Mouse (Mus musculus) hindbrain, embryonic 15.5 days (tissue): ENCODE results near the gene M6pr. TPM values are rescaled to one million over a fixed set of nuclear protein-coding genes. Genes with fewer than 3 reads are reported as not detected.

Source experiments
- ATAC-seq: fragments of 200-750 bp; cut with Nextera tagmentation; 2 replicates; pipeline ENCODE4 v1.8.0; 2017; ENCODE audit warnings: low read depth, moderate number of reproducible peaks, moderate TSS enrichment; ENCODE audit not compliant: low FRiP score
- H3K27ac ChIP-seq: fragments of 300-500 bp; sonication (generic); replicated peaks from 2 replicates; pipeline ENCODE4 v1.5.1; 2015; ENCODE audit warnings: mild to moderate bottlenecking, inconsistent platforms
- H3K27me3 ChIP-seq: fragments of 300-500 bp; sonication (generic); 2 replicates; pipeline ENCODE4 v1.6.1; 2015; ENCODE audit warnings: control low read depth, inconsistent platforms
- H3K36me3 ChIP-seq: fragments of 300-500 bp; sonication (generic); 2 replicates; pipeline ENCODE4 v1.6.1; 2015; ENCODE audit warnings: control low read depth, inconsistent platforms
- H3K4me1 ChIP-seq: fragments of 300-500 bp; sonication (generic); replicated peaks from 2 replicates; pipeline ENCODE4 v1.6.1; 2015; ENCODE audit warnings: control low read depth, inconsistent platforms
- H3K4me2 ChIP-seq: fragments of 300-500 bp; sonication (generic); 2 replicates; pipeline ENCODE4 v1.6.1; 2015; ENCODE audit warnings: moderate library complexity, mild to moderate bottlenecking, inconsistent platforms
- H3K4me3 ChIP-seq: fragments of 300-500 bp; sonication (generic); 2 replicates; pipeline ENCODE4 v1.5.1; 2015; ENCODE audit warnings: mild to moderate bottlenecking, inconsistent platforms
- H3K9ac ChIP-seq: fragments of 300-500 bp; sonication (generic); 2 replicates; pipeline ENCODE4 v1.6.1; 2015; ENCODE audit warnings: inconsistent platforms
- H3K9me3 ChIP-seq: fragments of 300-500 bp; sonication (generic); 2 replicates; pipeline ENCODE4 v1.6.1; 2016; ENCODE audit warnings: control low read depth, inconsistent platforms
- WGBS: fragments of 180-500 bp; shearing (Covaris S2); methylation state at CpG from one replicate; pipeline ENCODE4 v1.1.7; 2015; 5-methylcytosine and 5-hydroxymethylcytosine counted together
- polyA plus RNA-seq: library from polyadenylated mRNA; unstranded; fragments of >200 nt; fragmentation: Nextera tagmentation; extraction: Ambion mirVana; gene quantifications from 2 replicates; pipeline ENCODE4 v1.2.1, GENCODE M21; 2015

Gene M6pr
- polyA plus RNA-seq, 1 experiment from 2014 or later = 46.7 TPM

DNA sequence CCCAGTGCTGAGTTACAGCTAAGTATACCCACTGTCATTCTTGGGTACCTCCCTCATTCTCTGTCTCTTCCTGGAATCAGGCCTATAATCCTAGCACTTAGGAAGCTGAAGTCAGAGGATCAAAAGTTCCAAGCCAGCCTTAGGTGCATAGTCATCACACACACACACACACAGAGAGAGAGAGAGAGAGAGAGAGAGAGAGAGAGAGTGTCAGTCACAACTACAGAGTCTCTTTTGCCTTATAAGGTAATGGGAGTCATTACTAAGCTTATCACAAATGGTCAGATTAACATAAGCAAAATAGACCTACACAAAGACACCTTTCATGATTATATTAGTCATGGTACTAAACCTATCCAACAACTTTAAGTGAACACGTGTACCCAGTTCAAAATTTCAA lies 19.2 kb upstream of the M6pr start:
- no peak for ATAC-seq
- Histone ChIP-seq H3K4me2 (no peak overlapping the region), H3K4me3 (no peak overlapping the region), H3K36me3 (no peaks in the 10 kb centered on the region), H3K9ac (no peak overlapping the region), H3K27me3 (no peaks in the 10 kb centered on the region), H3K27ac (no peak overlapping the region), H3K4me1 (no peaks in the 10 kb centered on the region), H3K9me3 (no peaks in the 10 kb centered on the region)
- WGBS = 68% methylated on average over 1 of the region's 1 CpGs

DNA sequence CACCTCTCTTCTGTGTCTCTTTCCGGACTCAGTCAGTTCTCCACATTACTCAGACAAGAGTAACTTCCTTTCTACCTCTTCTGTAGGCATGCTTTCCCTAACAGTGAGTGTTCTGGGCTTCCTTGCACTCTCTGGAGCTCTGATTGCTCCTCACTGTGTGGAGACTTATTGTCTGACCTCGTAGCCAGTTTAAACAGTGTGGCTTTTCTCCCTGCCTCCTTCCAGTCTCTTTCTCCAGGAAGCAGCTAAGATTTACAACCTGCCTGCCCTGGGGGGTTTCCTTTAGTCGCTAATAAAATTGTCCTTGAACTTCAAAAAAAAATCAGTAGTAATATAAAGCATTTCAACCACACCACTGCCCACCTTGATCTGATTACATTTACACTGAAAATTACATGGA lies 18.3 kb upstream of the M6pr start:
- H3K9ac ChIP-seq = no peak overlapping the region
- H3K4me1 ChIP-seq = no peaks in the 10 kb centered on the region
- no peak overlapping the region for H3K4me3 ChIP-seq
- no peaks in the 10 kb centered on the region for H3K36me3 ChIP-seq
- no peak overlapping the region for H3K27ac ChIP-seq
- ATAC-seq = no peak
- H3K9me3 ChIP-seq = no peaks in the 10 kb centered on the region
- H3K4me2 ChIP-seq = no peak overlapping the region
- WGBS = 65% methylated on average over 3 of the region's 3 CpGs
- no peaks in the 10 kb centered on the region for H3K27me3 ChIP-seq

DNA sequence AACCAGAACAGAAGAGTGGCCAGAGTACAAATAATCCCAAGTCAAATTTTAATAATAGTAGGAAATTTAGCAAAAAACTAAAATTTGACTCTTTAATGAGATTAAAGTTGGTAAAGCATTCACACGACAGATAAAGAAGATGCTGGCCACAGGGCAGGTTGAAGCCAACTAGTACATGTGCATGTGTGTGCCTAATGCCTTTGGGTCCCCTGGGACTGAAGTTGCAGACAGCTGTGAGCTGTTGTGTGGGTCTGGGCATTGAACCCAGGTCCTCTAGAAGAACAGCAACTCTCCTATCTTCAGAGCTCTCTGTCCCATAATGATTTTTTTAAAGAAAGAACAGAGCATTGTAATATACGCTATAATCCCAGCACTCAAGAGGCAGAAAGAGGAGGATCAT lies 17.3 kb upstream of the M6pr start:
- H3K4me2 ChIP-seq = no peak overlapping the region

DNA sequence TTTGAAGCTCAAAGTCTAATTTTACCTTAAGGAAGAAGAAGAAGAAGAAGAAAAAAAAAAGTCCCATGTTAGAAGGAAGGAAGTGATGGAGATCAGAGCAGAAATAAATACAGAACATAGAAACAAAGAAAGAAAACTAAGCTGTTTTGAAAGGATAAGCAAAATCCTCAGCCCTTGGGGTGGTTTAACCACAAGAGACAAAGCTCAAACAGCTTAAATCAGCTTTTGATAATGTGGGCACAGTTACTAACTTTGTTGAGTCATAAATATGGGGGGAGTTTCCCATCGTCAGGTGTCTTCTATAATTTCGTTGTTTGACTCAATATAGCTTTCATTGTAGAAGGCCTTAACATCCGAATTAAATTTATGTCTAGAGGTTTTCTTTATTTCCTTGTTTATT lies 16.8 kb upstream of the M6pr start:
- Histone ChIP-seq H3K9ac (no peak overlapping the region), H3K4me2 (no peak overlapping the region), H3K27me3 (no peaks in the 10 kb centered on the region), H3K4me3 (no peak overlapping the region), H3K27ac (no peak overlapping the region), H3K9me3 (no peaks in the 10 kb centered on the region), H3K36me3 (no peaks in the 10 kb centered on the region), H3K4me1 (peaks cover 13% of the 10 kb centered on the region)
- WGBS = 87% methylated on average over 3 of the region's 3 CpGs
- ATAC-seq = no peak

More for the DNA sequence above, 17.3 kb upstream of the M6pr start:
- H3K4me3 ChIP-seq = no peak overlapping the region
- peaks cover 9% of the 10 kb centered on the region for H3K4me1 ChIP-seq
- H3K27me3 ChIP-seq = no peaks in the 10 kb centered on the region
- no peak overlapping the region for H3K27ac ChIP-seq
- H3K9me3 ChIP-seq = no peaks in the 10 kb centered on the region
- no peak for ATAC-seq
- H3K9ac ChIP-seq = no peak overlapping the region
- H3K36me3 ChIP-seq = no peaks in the 10 kb centered on the region
- 82% methylated on average over 2 of the region's 2 CpGs for WGBS

DNA sequence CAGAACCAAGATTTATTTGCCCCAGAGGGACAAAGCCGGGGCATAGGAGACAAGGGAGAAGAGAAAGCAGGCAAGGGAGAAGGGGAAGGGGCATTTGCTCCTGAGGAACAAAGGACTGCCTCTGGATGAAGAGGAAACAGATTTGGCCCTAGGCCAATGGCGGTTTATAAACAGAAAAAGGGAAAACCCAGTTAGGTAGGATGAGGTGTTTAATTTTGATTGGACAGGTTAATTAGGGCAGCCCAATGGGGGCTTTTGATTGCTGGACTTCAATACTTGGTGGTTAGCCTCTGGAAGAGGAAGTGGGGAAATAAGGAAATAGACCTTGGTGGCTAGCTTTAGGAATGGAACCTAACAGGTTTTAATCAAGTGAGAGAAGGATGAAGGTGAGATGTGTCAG lies 16.3 kb upstream of the M6pr start:
- Histone ChIP-seq H3K9ac (no peak overlapping the region), H3K9me3 (no peaks in the 10 kb centered on the region), H3K4me1 (peaks cover 17% of the 10 kb centered on the region), H3K27ac (no peak overlapping the region), H3K4me3 (no peak overlapping the region), H3K4me2 (no peak overlapping the region), H3K27me3 (no peaks in the 10 kb centered on the region), H3K36me3 (no peaks in the 10 kb centered on the region)
- WGBS = 61% methylated on average over 2 of the region's 2 CpGs
- ATAC-seq = no peak

DNA sequence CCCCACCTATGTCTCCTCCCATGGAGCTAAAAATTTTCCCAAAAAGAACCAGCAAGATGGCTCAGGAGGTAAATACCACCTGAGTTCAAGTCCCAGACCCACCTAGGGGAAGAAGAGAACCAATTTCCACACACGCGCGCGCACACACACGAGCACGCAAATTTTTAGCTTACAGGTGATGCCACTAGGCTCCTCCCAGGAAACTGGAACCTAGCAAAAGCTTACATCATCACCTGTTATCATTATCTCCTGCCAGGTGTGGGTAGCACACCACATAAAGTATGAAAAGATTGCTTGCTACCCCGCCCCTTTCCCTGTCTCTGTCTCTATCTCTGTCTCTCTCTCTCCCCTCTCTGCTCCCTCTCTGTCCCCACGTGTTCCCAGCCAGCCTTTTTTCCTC lies 15.4 kb upstream of the M6pr start:
- no peak overlapping the region for H3K27ac ChIP-seq
- no peaks in the 10 kb centered on the region for H3K9me3 ChIP-seq
- peaks cover 17% of the 10 kb centered on the region for H3K4me1 ChIP-seq
- H3K4me2 ChIP-seq = no peak overlapping the region
- H3K4me3 ChIP-seq = no peak overlapping the region
- ATAC-seq = no peak
- H3K27me3 ChIP-seq = no peaks in the 10 kb centered on the region
- H3K9ac ChIP-seq = no peak overlapping the region
- 96% methylated on average over 8 of the region's 8 CpGs for WGBS
- H3K36me3 ChIP-seq = no peaks in the 10 kb centered on the region

DNA sequence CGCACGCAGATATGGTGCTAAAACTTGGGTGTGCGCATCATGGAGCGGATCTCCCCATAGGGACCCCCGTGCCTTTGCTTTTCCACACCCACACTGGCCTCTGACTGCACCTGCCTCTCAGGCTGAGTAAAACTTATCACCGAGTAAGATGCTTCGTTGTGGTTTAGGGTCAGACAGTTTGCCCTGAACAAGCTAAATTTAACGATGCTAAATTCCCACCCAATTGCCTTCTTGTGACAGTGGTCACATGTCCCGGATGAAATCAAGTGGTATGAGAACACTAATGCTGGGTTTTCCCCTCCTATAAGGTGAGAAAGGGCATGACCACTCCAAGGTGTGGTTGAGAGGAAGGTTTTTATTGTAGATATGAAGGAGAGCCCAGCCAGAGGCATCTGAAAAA lies 14.7 kb upstream of the M6pr start:
- Histone ChIP-seq H3K9me3 (no peaks in the 10 kb centered on the region), H3K4me2 (no peak overlapping the region), H3K36me3 (no peaks in the 10 kb centered on the region), H3K27ac (no peak overlapping the region), H3K4me1 (peaks cover 17% of the 10 kb centered on the region), H3K4me3 (no peak overlapping the region), H3K9ac (no peak overlapping the region), H3K27me3 (no peaks in the 10 kb centered on the region)
- no peak for ATAC-seq
- 93% methylated on average over 9 of the region's 9 CpGs for WGBS

DNA sequence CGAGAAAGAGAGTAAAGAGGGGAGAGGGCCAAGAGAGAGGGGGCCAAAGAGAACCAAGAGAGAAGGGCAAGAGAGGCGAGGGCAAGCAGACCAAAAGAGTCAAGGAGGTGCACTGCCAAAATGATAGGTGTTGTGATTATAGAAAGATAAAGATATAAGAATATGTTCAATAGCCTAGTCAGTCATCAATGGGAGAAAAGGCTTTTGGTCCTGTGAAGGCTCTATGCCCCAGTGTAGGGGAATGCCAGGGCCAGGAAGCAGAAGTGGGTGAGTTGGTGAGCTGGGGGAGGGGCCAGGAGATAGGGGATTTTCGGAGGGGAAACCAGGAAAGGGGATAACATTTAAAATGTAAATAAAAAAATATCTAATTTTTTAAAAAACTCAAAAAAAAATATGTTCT lies 14.2 kb upstream of the M6pr start:
- WGBS = 80% methylated on average over 3 of the region's 3 CpGs
- Histone ChIP-seq H3K27me3 (no peaks in the 10 kb centered on the region), H3K36me3 (no peaks in the 10 kb centered on the region), H3K27ac (no peak overlapping the region), H3K4me1 (peaks cover 17% of the 10 kb centered on the region), H3K9ac (no peak overlapping the region), H3K4me2 (no peak overlapping the region), H3K4me3 (no peak overlapping the region), H3K9me3 (no peaks in the 10 kb centered on the region)
- ATAC-seq = no peak

DNA sequence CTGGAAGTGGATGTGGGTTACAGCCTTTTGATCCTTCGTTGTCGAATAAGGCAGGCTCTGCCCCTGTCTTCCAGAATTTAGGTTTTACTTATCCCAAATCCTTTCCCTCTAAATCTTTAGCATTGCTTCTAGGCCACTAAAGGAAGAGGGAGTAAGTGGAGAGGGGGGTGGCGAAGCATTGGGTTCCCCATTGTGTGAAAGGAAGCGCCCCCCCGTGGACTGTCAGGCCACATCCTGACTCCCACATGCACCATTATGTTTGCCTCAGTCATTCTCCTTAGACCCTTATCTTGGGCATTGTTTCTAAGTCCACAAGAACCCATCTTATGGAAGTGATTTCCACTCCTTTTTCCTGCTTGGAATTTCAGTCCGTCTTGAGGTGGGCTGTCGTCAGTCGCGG lies 13.3 kb upstream of the M6pr start:
- H3K9me3 ChIP-seq = no peaks in the 10 kb centered on the region
- no peak overlapping the region for H3K9ac ChIP-seq
- H3K4me2 ChIP-seq = no peak overlapping the region
- peaks cover 17% of the 10 kb centered on the region for H3K4me1 ChIP-seq
- H3K27ac ChIP-seq = no peak overlapping the region
- no peak for ATAC-seq
- H3K27me3 ChIP-seq = no peaks in the 10 kb centered on the region
- no peaks in the 10 kb centered on the region for H3K36me3 ChIP-seq
- 59% methylated on average over 9 of the region's 9 CpGs for WGBS
- H3K4me3 ChIP-seq = no peak overlapping the region

DNA sequence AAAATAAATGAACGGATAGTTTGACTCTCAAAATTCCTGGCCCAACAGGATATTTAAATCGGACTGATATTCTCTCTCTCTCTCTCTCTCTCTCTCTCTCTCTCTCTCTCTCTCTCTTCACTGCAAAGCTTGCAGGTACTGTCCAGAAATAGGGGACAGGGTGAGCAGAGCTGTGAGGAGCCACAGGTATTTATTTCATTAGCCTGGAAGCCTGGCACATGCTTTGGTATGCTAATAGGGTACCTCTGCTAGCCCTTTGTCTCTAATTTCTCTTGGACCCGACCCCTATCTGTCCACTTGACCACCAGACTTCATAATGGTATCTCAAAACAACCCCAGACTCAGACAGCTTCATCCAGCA lies 11.6 kb upstream of the M6pr start:
- Histone ChIP-seq H3K4me2 (peak overlapping the region; percentile 59), H3K27ac (peak overlapping the region; percentile 87), H3K27me3 (no peaks in the 10 kb centered on the region), H3K4me3 (peak overlapping the region; percentile 45), H3K36me3 (no peaks in the 10 kb centered on the region), H3K9ac (peak overlapping the region; percentile 56), H3K4me1 (peaks cover 17% of the 10 kb centered on the region), H3K9me3 (no peaks in the 10 kb centered on the region)
- peak; percentile 57 for ATAC-seq
- 28% methylated on average over 3 of the region's 3 CpGs for WGBS

DNA sequence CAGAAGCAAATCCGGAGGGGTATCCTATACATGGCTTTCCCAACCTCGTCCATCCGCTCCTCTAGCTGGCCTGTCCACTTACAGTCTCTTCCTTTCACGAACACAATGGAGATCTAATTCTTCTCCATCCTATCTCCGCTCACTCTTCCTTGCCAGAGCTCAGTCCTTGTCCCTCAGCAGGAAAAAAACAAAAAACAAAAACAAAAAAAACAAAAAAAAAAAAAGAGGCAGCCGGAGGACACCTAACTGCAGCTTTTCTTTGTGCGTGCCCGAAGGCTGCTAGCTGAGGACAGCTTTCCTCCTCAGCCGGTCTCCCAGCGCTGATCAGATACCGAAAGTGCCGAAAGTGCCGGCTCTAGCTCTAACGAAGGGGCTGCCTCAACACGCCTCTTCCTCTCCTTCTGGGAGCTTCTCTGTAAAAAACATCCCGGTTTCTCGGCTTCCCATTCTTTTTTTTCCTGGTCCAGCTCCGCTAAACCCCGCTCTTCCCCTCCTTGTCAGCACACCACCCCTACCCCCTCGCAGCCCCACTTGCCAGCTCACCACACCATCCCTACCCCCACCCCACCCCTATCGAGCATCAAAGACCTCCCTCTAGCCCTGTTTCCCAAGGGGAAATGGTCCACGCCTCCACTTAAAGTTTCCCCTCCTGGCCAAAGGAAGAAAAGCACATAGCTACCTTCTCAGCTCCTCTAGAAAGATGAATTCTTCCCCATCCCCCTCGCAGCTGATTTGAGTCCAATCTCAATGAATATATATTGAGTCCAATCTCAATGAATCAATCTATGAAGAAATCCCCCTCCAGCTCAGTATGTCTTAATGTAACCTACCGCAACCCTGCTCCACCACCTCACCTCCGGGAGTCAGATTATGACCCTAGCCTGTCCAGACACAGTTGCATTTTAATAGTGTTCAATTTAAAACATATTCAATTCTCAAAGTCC lies 11.0 kb upstream of the M6pr start:
- Histone ChIP-seq H3K9me3 (no peaks in the 10 kb centered on the region), H3K4me3 (peak overlapping the region; percentile 45), H3K4me2 (peak overlapping the region; percentile 59), H3K27me3 (no peaks in the 10 kb centered on the region), H3K27ac (peak overlapping the region; percentile 87), H3K9ac (peak overlapping the region; percentile 56), H3K4me1 (peaks cover 17% of the 10 kb centered on the region), H3K36me3 (no peaks in the 10 kb centered on the region)
- 4% methylated on average over 25 of the region's 25 CpGs for WGBS
- peak; percentile 86 for ATAC-seq

DNA sequence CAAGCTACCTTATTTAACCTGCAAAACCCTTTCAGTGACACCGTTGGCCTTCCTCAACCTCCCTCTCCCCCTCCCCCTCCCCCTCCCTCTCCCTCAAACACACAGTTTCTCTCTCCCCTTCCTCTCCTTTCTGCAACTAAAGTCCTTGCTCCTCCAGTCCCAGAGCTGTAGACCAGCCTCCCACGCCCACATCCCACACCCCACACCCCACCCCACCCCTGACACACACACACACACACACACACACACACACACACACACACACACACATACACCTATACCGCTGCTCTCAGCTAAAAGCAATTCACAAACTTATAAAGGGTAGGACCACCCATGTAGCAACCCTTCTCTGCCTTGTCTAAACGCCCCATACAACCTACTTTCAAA lies 10.3 kb upstream of the M6pr start:
- WGBS = 45% methylated on average over 4 of the region's 4 CpGs
- Histone ChIP-seq H3K9me3 (no peaks in the 10 kb centered on the region), H3K4me2 (peak overlapping the region; percentile 59), H3K4me3 (no peak overlapping the region; the same call in 1 of the 2 replicates), H3K9ac (no peak overlapping the region; the same call in 1 of the 2 replicates), H3K27ac (peak overlapping the region; percentile 87; the same call in 1 of the 2 replicates), H3K27me3 (no peaks in the 10 kb centered on the region), H3K36me3 (no peaks in the 10 kb centered on the region), H3K4me1 (peaks cover 17% of the 10 kb centered on the region)
- 0 out of 2 replicates have a peak, but pooled peaks have one; percentile 21 for ATAC-seq
